Mouse (Mus musculus) ovary, postnatal 14 days (tissue): ENCODE data around the gene Nr2f6.
A peak's percentile ranks its signal among the peaks of the same experiment; 100 is the strongest.

Experiments used
- DNase-seq: peaks from one replicate; pipeline ENCODE4 v3.0.0; 2022; ENCODE audit warnings: low spot score

The Nr2f6 gene

DNA sequence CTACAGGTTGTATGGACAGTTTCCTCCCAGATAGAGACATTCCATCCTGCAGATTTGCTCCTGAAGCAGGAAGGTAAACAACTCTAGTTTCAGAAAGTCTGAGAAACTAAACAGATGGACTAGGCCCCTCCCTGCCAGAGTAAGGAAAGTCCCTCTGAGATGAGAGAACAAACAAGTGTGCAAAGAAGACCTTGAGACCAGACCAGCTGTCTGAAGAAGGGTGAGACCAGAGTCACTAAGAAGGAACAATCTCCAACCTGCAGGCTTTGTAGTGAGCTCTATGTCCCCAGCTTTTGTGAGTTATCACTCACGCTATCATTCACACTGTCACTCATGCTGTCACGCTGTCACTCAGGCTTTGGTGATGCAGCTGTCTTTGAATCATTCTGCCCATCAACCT, 9.9 kb upstream of the Nr2f6 start:
- DNase-seq: no peak

DNA sequence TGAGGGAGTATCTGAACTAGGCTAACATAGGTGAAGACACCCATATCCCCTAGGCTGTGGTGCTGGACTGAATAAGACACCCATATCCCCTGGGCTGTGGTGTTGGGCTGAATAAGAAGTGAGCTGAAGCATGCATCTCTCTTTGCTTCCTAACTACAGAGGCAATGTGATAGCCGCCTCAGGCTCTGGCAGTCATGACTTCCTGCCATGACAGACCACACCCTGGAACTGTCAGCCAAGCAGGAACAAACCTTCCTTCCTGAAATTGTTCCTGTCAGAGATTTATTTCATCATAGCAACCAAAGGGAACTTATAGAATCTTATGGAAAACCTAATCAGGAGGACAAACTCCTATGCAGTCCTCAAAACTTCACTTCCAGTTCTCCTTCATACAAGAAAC, 6.5 kb upstream of the Nr2f6 start:
- no peak for DNase-seq

DNA sequence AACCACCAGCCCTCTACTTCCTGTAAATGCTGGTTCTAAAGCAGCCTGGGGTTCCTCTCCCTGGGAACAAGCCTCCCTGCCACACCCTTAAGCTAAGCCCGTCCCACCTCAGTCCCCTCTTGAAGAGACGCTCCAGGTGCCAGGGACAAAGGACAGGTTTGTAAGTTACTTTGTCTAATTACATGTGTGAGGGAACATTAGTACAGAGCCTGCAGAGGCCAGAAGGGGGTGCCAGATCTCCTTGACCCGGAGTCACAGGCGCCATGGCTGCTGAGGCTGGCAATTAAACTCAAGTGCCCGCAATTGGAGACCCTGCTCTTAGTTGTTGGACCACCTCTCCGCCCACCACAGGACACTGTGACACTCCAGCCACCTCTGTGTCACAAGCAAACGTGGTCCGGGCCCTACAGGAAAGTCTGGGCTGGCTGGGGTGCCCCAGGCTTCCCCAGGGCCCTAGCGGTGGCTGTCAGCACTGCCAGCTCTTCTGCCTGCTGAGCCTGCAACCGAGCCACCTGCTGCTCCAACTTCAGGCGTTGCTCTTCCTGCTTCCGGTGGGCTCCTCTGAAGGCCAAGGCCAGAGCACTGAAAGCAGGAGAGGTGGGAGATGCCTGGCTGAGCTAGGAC, 3.6 kb upstream of the Nr2f6 start:
- DNase-seq: no peak

DNA sequence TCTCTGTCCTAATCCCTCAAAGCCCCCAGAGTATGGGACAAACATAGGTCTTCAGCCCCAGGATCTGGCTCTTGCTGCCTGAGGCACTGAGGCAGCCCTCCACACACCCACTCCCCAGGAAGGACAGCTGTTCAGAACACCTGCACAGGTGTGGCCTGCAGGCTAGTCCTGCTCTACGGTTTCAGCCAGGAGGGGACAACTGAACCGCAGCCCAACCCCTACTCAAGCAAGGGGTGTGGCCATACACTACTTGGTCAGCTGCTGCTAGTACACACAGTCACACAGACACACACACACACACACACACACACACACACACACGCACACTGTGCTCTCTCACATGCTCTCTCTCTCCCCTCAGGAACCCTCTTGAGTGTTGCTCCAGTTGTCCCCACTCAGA, 2.1 kb upstream of the Nr2f6 start:
- DNase-seq: no peak

DNA sequence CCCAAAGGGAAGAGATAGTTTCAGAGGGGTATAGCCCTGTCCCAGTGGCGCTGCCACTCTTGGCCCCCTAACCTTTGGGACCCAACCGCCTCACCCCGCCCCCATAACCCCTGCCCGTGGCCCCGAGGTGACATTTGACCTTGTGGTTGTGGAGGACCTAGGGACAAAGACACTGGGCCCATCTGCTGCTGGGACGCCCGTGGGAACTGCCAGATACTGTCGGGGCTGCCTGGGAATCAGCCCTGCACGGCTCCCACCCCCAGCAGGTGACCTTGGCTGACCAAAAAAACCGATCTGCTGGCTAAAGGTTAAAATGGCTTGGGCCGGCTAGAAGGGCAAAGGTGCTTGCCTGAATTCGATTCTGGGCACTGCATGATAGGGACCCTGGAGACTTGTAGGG, 1.6 kb upstream of the Nr2f6 start:
- DNase-seq: no peak

DNA sequence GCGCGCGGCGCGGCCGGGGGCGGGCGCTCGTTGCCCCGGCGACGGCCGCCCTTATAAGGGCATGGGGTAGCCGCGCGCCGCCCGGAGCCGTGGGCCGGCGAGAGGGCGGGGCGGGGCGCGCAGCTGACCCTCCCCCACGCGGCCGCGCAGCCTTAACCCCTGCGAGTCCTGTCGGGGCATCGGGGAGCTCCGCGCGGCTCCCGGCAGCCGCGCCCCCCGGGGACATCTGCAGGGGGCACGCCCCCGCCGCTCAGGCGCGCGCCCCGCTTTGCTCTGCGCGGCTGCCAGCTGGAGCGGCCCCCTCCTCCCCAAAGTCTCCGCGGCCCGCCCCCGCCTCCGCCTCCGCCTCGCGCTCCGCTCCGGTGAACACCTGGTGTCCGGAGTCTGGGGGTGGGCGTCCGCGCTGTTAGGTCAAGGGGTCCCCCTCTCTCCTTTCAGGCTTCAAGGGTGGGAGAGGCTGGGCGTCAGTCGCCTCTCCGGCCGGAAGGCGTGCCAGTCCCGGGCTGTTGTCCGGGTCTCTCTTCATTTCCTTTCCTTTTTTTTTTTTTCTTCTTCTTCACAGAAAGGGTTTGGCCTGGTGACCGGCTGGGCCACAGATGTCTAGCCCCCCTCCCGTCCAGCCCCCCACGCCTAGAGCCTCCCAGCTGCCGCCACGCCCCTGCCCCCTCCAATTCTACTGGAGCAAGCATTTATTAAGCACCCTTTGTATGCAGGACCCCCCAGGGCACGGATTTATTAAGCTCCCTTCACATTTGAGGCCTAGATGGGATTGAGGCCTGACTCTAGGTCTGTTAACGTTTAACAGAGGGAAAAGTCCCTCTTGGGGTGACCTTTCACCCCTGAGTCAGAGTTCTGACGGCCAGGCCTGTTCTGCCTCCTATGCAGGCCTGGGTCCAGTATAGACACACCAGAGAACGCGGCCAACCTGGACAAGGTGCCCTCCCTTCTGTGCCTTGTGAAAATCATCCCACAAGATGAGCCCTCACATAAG, 506 bp upstream of the Nr2f6 start:
- DNase-seq: peak; percentile 89

DNA sequence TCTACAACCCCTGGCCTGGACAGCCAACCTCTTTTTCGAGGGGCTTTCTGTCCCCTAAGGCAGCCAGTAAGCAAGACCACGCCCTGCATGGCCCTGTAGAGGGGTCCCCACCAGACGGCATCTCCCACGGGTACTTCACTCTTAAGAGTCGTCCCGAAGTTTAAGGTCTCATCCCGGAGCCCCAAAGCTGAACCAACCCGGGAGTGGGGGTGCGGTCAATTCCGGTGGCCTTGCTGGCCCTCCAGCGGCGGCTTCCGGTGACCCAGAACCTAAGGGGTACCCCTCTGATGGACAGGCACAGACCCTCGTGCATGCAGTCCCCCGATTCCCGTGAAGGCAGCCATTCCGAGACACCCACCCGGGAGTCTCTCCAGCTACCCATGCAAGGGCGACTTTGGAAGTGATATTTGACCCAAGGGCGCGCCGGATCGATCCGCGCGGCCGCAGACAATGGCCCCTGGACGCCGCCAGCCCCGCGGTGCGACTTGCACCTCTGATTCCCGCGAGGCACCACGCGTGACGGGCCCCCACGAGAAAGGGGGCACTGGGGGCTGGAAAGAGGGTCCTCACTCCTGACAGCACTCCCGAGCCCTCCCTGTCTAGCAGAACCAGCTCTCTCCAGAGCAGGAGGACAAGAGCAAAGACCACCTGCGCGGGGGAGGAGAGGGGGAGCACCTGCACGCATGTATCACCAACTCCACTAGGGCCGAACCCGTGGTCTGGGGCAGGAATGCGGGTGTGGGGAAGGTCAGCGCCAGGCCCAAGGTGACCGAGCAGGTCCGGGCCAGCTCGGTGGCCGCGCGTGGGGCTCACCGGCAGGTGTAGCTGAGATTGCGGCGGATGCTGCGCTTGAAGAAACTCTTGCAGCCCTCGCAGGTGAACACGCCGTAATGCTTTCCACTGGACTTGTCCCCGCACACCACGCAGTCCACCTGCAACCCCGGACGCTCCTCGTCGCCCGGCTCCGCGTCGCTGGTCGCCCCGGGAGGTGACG, 1.3 kb downstream of the Nr2f6 start:
- no peak for DNase-seq

DNA sequence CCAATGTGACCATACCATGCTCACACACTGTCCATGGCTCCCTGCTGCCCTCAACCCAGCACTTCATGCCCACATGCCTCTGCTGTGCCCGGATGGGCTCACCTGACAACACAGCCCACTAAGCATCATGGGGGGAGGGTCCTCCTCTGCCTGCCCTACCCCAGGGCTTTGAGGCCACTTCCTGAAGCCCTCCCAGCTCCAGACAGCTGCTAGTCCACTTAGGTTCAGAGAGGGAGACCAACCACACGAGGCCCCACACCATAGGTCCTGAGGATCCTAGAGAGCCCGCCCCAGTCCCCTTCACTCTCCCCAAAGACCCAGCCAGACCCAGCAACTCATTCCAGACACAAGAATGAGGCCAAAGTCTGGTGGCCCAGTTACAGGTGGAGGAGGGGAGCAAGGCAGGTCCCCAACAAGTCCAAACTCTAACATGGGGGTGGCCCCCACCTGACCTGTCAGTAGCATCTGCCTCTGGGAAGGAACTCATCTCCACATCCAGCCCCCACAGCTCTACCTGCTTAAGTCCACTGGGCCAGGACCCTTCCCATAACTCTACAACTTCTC, 2.2 kb downstream of the Nr2f6 start:
- no peak for DNase-seq

DNA sequence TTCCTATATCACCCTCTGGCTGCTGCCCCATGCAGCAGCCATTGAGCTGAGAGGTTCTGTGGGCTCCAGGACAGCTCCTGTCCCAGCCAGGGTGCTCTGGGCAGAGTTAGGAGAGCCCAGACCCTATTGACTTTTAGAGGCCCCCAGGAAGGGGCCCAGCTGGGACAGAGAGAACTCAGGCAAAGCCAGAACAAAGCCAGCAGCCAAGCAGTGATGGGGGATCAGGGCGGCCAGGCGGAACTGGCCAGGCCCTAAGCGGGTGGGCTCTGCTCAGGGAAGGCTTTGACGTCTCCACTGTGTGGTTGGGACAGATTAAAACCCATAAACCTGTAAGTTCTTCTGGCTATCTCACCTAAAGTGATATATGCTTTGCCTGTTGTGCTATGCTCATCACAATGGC, 2.8 kb downstream of the Nr2f6 start:
- no peak for DNase-seq

DNA sequence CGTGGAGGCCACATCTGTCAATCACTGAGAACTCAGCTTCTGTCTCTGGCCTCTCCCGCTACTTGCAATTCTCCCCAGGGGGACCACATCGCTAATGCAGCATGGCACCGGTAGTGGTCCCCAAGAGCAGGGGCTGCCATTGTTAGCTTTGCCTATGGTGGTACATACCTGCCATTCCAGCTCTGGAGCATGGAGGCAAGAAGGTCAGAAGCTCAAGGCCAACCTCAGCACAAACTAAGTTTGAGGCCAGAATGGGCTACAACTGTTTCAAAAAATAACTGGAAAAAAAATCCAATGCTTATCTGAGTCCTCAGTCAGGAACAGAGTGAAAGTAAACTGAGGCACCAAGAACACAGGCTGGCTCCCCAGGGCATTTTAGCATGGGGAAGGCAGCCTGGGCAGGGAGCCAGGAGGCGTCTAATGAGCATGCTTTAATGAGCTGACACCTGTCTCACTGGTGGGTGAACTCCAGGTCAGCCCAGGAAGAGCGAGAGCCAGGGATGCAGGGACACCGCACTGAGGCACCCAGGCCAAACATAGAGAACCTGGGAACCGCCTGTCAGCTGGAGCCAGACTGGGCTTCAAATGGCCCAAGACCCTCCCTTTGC, 5.2 kb downstream of the Nr2f6 start:
- DNase-seq: no peak

DNA sequence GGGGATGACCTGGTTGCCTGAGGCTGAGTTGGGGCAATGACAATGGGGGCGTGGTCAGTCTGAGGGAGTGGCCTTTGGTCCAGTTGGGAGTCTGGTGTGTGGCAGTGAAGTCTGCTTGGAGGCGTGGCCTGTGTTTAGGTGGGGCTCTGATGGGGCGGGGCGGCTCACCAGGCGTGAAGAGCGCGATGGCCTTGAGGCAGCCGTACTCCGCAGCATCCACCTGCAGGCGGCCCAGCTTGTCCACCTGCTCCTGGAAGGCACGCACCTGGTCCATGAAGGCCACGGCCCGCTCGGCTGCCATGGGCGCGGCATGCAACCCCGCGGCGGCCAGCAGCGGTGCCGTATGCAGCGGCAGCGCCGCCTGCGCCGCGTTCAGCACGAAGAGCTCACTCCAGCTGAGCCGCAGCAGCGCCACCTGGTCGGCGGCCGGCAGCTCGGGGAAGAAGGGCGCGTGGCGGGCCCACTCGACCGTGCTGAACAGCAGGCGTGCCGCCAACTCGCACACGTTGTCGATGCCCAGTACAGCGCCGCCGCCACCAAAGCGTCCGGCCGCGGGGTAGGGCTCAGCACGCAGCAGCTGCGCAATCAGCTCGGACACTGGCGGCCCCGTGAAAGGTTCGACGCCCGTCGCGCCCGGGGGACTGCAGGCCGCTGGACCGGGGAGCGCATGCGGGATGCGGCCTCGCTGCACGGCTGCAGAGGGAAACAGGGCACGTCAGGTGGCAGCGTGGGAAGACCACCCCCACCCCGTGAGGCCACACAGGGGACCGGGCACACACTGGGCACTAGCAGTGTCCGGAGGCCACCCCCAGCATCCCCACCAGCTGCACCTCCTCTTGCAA, 6.0 kb downstream of the Nr2f6 start:
- no peak for DNase-seq

DNA sequence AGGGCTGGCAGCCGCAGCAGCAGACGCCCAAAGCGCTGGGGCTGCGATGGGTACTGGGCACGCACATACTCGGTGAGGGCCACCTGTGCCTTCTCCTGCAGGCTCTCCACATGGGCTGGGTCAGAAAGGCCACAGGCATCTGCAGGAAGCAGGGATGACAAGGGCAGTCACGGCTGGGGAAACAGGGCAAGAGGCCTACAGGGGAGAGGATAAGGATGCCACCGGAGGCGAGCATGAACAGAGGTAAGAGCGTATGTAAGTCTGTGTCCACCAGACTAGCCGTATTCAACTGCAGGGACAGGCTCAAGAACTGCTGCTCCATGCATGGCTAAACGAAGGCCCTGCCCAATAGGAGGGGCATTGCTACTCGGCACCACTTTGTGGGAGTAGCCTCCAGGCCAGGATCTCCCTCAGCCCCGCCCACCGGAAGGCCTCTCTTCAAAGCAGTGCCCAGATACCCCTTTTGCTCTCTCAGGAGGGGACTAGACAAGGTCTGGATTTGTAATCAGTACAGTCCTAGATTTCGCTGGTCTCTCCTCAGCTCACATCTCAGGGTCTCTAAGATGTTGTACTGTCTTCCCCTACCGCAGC, 7.0 kb downstream of the Nr2f6 start:
- no peak for DNase-seq

DNA sequence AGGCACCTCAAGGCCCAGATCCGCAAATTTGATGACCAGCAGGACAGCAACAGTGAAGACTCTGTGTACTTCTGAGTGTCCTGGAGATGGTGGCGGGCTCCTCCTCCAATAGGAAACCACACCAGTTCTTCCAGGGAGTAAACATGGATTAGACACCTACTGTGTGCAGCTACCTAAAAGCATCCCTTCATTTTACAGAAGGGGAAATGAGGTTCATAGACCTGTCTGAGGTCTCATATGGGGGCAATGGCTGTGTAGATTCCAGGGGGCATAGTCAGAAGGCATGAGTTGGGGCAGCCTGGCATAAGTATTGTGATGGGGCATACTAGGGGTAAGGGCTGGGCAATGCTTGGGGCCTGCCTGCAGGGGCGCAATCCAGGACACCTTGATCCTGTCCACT, 8.8 kb downstream of the Nr2f6 start:
- no peak for DNase-seq

DNA sequence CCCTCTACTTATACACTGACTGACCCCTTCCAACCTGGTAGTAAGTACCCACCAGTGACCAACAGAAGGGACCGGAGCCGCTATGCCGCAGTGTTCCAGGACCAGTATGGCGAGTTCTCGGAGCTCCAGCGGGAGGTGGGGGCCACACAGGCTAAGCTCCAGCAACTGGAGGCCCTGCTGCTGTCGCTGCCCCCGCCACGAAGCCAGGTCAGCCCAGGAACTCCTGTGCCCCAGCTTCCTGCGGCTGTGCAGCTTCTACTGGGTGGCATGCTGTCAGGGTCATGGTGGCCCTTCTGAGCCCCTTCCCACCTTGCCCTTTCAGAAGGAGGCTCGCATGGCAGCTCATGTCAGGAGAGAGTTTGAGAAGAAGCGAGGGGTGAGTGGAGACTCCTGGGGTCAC, 9.3 kb downstream of the Nr2f6 start:
- DNase-seq: no peak

DNA sequence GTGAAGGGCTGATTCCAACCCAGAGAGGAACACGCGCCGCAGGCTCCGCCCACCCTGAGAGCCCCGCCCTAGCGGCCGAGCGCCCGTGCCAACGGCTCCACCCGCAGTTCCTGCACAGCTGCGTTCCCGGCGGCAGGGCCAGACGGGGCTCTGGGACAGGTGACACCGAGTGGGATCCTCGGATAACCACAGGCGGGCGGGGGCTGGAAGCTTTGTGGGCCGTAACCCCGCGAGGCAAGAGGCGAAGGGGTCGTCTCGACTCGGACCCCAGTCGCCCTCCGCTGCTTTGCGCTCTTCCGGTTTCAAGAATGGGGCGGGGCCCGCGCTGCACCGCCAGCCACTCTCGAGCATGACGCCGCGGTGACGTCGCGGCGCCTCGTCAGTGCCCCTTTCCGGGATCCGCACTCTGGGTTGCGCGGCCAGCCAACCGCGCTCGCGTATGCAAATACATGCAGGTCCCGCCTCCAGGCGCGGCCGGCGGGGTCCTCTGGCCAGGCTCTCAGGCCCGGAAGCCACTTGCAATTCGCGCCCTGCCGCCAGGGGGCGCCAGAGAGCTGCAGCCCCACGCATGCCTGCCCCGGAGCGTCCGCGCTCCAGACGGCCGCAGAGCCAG, 10.4 kb downstream of the Nr2f6 start, which contains the start of gene Ocel1:
Gene Ocel1, plus strand, starts transcription at position 63 of the 613 bp plus-strand sequence.
- peak; percentile 94 for DNase-seq

DNA sequence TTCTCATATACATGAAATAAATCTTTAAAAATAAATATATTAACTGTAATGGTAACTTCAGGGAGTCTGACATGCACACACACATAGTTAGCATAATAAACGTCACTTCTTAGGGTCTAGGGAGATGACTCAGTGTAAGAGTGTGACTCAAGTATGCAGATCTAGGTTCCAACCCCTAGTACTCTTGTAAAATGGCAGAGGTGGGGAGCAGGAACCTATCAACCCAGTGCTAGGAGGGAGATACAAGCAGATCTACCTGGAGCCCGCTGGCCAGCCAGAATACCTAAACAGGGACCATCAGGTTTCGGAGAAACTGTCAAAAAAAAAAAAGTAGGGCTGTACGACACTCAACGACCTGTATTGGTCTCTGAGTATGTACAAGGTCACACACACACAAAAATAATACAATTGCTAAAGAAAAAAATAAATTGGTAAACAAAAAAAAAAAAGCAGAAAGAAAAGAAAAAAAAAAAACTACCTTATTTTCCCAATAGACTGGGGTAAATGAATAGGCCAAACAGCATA, 11.0 kb downstream of the Nr2f6 start:
- no peak for DNase-seq

DNA sequence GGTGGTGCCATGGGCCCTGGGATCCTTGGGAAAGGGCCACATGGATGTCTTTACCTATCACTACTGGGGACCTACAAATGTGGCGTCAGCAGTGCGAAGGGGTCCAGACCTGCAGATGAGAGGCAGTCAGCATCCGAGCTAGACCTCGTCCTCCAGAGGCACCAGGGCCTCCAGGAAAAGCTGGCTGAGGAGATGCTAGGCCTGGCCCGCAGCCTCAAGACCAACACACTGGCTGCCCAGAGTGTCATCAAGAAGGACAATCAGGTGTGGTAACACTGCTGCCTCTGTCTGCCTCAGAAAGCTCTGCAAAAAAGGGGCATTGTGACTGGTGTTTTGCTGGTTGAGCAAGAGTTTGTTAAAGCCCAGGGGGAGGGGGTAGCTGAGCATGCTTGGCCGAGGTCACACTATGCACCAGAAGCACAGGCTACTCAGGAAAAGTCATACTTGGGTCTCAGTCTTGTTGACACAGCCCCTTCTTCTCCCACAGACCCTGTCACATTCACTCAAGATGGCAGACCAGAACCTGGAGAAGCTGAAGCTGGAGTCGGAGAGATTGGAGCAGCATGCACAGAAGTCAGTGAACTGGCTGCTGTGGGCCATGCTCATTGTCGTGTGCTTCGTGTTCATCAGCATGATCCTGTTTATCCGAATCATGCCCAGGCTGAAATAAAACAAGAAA, 12.6 kb downstream of the Nr2f6 start:
- no peak for DNase-seq

DNA sequence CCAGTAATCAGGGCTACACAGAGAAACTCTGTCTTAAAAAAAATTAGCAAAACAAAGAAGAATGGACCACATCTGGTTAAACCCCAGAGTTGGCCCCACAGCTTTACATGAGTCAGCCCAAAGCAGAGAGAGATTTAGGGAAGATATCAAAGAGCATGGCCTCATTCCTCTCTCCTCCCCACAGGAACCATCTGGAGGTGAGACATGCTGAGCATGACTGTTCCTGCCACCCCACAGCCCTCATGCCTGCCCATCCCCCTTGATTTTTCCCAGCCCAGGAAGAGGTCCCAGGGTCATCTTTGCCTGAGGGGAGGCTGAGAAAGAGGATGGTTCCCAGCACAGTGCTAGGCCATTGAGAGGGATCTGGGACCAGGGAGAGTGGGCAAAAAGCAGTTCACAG, 13.4 kb downstream of the Nr2f6 start:
- no peak for DNase-seq
